In the genomic region with DNA sequence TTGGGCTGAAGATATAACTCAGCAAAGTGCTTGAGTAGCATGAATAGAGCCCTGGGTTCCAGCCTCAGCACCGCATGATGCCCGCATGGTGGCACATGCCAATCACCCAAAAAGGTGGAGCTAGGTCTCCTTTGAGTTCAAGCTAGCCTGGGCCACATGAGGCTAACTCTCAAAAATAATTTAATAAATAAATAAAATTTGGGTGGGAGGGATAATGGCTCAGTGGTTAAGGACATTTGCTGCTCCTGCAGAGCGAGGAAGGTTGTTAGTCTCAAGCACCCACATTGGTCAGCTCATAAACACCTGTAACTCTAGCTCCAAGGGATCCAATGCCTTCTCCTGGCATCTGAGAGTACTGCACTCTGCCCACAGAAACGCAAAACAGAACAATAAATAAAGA, we compare ENCODE assay signal across 14 mouse cellular contexts. TPM values are rescaled to one million over a fixed set of nuclear protein-coding genes. Genes with fewer than 3 reads are reported as not detected.
DNase-seq lines count a peak whose midpoint lies in the region; ATAC-seq and TF ChIP-seq lines count a peak whose summit lies in the region.
"Had no signal": no experiment of that assay in that cellular context is flagged by ENCODE, and none has a peak within 500 bp of the region (broad histone marks: within the 10 kb centered on the region; RNA-seq: fewer than 3 reads in every experiment).

No protein-coding gene starts in this region.

- no peaks in the 10 kb centered on the region for H3K27me3 ChIP-seq in lung, embryonic 14.5 days (ENCODE audit: insufficient read depth, low read length)
- no peaks in the 10 kb centered on the region for H3K27me3 ChIP-seq in forebrain, postnatal 0 days (ENCODE audit: insufficient read depth, low read length)
- 0 out of 2 replicates have a peak, but pooled peaks cover 5% of the 10 kb centered on the region for H3K27me3 ChIP-seq in limb, embryonic 10.5 days (ENCODE audit: low read depth, poor library complexity, severe bottlenecking)
- no peaks in the 10 kb centered on the region for H3K27me3 ChIP-seq in neural tube, embryonic 13.5 days

- WGBS in lung, embryonic 14.5 days, result 84% methylated on average over 4 of the region's 4 CpGs
- WGBS in forebrain, postnatal 0 days, result 79% methylated on average over 4 of the region's 4 CpGs
- 85% methylated on average over 4 of the region's 4 CpGs for WGBS in limb, embryonic 10.5 days
- 84% methylated on average over 4 of the region's 4 CpGs for WGBS in neural tube, embryonic 13.5 days

- peaks cover 23% of the 10 kb centered on the region for H3K36me3 ChIP-seq in lung, embryonic 14.5 days (ENCODE audit: insufficient read depth)
- H3K36me3 ChIP-seq in forebrain, postnatal 0 days (ENCODE audit: insufficient read depth), result peaks cover 24% of the 10 kb centered on the region
- H3K36me3 ChIP-seq in limb, embryonic 10.5 days, result peaks cover 30% of the 10 kb centered on the region
- peaks cover 29% of the 10 kb centered on the region for H3K36me3 ChIP-seq in neural tube, embryonic 13.5 days

- ATAC-seq in lung, embryonic 14.5 days (ENCODE audit: insufficient read depth), result no peak
- ATAC-seq in forebrain, postnatal 0 days, result no peak
- no peak for ATAC-seq in neural tube, embryonic 13.5 days (ENCODE audit: low read depth)
- ATAC-seq in megakaryocyte progenitor cell, adult 5-6 weeks (replicated peaks; ENCODE audit: poor library complexity), result no peak

- no peak for TF ChIP-seq CTCF in lung, embryonic 14.5 days (IDR thresholded peaks at IDR 0.05; ENCODE audit: low read depth)
- TF ChIP-seq CTCF in forebrain, postnatal 0 days (IDR thresholded peaks at IDR 0.05; ENCODE audit: low read depth), result peak; percentile 31; the same call in 1 of the 2 replicates

- DNase-seq in lung, embryonic 14.5 days, result no peak
- no peak for DNase-seq in lung, postnatal 4 days
- DNase-seq in forebrain, postnatal 0 days, result no peak
- no peak for DNase-seq in limb, embryonic 10.5 days (ENCODE audit: low spot score)
- DNase-seq in urinary bladder, postnatal 25 days (ENCODE audit: low spot score), result no peak
- DNase-seq: cerebellum, adult 9-10 months; heart, adult 18-20 months; heart, postnatal 14 days; kidney, adult 8-10 months; layer of hippocampus, adult 9-11 months; lung, adult 2 months had no signal

- H3K9ac ChIP-seq in lung, embryonic 14.5 days, result no peak overlapping the region
- H3K9ac ChIP-seq in forebrain, postnatal 0 days, result no peak overlapping the region
- H3K9ac ChIP-seq in neural tube, embryonic 13.5 days, result 0 out of 2 replicates have a peak overlapping the region, but pooled peaks have one; percentile 43

- no peak overlapping the region for H3K27ac ChIP-seq in lung, embryonic 14.5 days (ENCODE audit: low read depth)
- 0 out of 2 replicates have a peak overlapping the region, but pooled peaks have one; percentile 85 for H3K27ac ChIP-seq in forebrain, postnatal 0 days (ENCODE audit: low read depth, low read length)
- H3K27ac ChIP-seq in limb, embryonic 10.5 days, result no peak overlapping the region; the same call in 1 of the 2 replicates
- peak overlapping the region; percentile 77 for H3K27ac ChIP-seq in neural tube, embryonic 13.5 days (replicated peaks)

- H3K9me3 ChIP-seq in lung, embryonic 14.5 days (ENCODE audit: low read depth, low read length), result no peaks in the 10 kb centered on the region
- H3K9me3 ChIP-seq in forebrain, postnatal 0 days (ENCODE audit: low read length), result no peaks in the 10 kb centered on the region
- H3K9me3 ChIP-seq in limb, embryonic 10.5 days (replicated peaks), result no peaks in the 10 kb centered on the region
- H3K9me3 ChIP-seq in neural tube, embryonic 13.5 days, result no peaks in the 10 kb centered on the region

- H3K4me3 ChIP-seq in lung, embryonic 14.5 days (ENCODE audit: low read depth, low read length), result no peak overlapping the region
- H3K4me3 ChIP-seq in forebrain, postnatal 0 days (ENCODE audit: low read depth, low read length), result no peak overlapping the region
- H3K4me3 ChIP-seq in limb, embryonic 10.5 days, result peak overlapping the region; percentile 76; the same call in 1 of the 2 replicates
- peak overlapping the region; percentile 75; the same call in 1 of the 2 replicates for H3K4me3 ChIP-seq in neural tube, embryonic 13.5 days

- peaks cover 7% of the 10 kb centered on the region for H3K4me1 ChIP-seq in lung, embryonic 14.5 days (ENCODE audit: insufficient read depth)
- H3K4me1 ChIP-seq in forebrain, postnatal 0 days (ENCODE audit: insufficient read depth), result peaks cover 21% of the 10 kb centered on the region
- peaks cover 30% of the 10 kb centered on the region for H3K4me1 ChIP-seq in limb, embryonic 10.5 days
- peaks cover 43% of the 10 kb centered on the region for H3K4me1 ChIP-seq in neural tube, embryonic 13.5 days (replicated peaks)

- peak overlapping the region; percentile 79; the same call in 1 of the 2 replicates for H3K4me2 ChIP-seq in lung, embryonic 14.5 days
- peak overlapping the region; percentile 76; the same call in 1 of the 2 replicates for H3K4me2 ChIP-seq in forebrain, postnatal 0 days (ENCODE audit: low read depth)
- peak overlapping the region; percentile 62 for H3K4me2 ChIP-seq in neural tube, embryonic 13.5 days

RNA-seq across cellular contexts. Expression of a gene that starts 0.8 kb away (rescaled TPM):
- polyA plus RNA-seq in lung, embryonic 14.5 days (2014; fragmentation: Nextera tagmentation; extraction: Ambion mirVana), result 1.4 and 1.5 TPM in 2 replicates
- 5.7 and 6.0 TPM in 2 replicates for total RNA-seq in forebrain, postnatal 0 days (2014; rRNA removed)
- polyA plus RNA-seq in forebrain, postnatal 0 days (2015; fragmentation: Nextera tagmentation; extraction: Ambion mirVana), result 5.5 and 6.4 TPM in 2 replicates
- 2.0 TPM in 2 replicates for polyA plus RNA-seq in limb, embryonic 10.5 days (2016; fragmentation: Nextera tagmentation; extraction: Ambion mirVana)
- 3.2 and 3.8 TPM in 2 replicates for polyA plus RNA-seq in neural tube, embryonic 13.5 days (2015; fragmentation: Nextera tagmentation; extraction: Ambion mirVana)
- total RNA-seq in megakaryocyte progenitor cell, adult 5-6 weeks (2015), result not detected in 2 replicates
- not detected in 2 replicates for total RNA-seq in megakaryocyte progenitor cell, adult 5-6 weeks (2017)

RNA-seq across cellular contexts. Expression of a gene that starts 1.0 kb away (rescaled TPM):
- 94.4 and 107 TPM in 2 replicates for polyA plus RNA-seq in lung, embryonic 14.5 days (2014; fragmentation: Nextera tagmentation; extraction: Ambion mirVana)
- total RNA-seq in forebrain, postnatal 0 days (2014; rRNA removed), result 83.2 and 86.5 TPM in 2 replicates
- 48.9 and 67.4 TPM in 2 replicates for polyA plus RNA-seq in forebrain, postnatal 0 days (2015; fragmentation: Nextera tagmentation; extraction: Ambion mirVana)
- 111 and 113 TPM in 2 replicates for polyA plus RNA-seq in limb, embryonic 10.5 days (2016; fragmentation: Nextera tagmentation; extraction: Ambion mirVana)
- polyA plus RNA-seq in neural tube, embryonic 13.5 days (2015; fragmentation: Nextera tagmentation; extraction: Ambion mirVana), result 101 and 108 TPM in 2 replicates
- 50.3 and 51.2 TPM in 2 replicates for total RNA-seq in megakaryocyte progenitor cell, adult 5-6 weeks (2015)
- total RNA-seq in megakaryocyte progenitor cell, adult 5-6 weeks (2017), result 136 and 146 TPM in 2 replicates

RNA-seq across cellular contexts. Expression of a gene that starts 12.4 kb away (rescaled TPM):
- 3.8 and 5.5 TPM in 2 replicates for polyA plus RNA-seq in lung, embryonic 14.5 days (2014; fragmentation: Nextera tagmentation; extraction: Ambion mirVana)
- 0.24 and 2.1 TPM in 2 replicates for total RNA-seq in forebrain, postnatal 0 days (2014; rRNA removed)
- polyA plus RNA-seq in forebrain, postnatal 0 days (2015; fragmentation: Nextera tagmentation; extraction: Ambion mirVana), result 1.0 and 1.2 TPM in 2 replicates
- polyA plus RNA-seq in limb, embryonic 10.5 days (2016; fragmentation: Nextera tagmentation; extraction: Ambion mirVana), result 5.1 and 5.7 TPM in 2 replicates
- 1.7 and 1.9 TPM in 2 replicates for polyA plus RNA-seq in neural tube, embryonic 13.5 days (2015; fragmentation: Nextera tagmentation; extraction: Ambion mirVana)
- total RNA-seq in megakaryocyte progenitor cell, adult 5-6 weeks (2015), result not detected in 2 replicates
- total RNA-seq in megakaryocyte progenitor cell, adult 5-6 weeks (2017), result not detected in 2 replicates
- total RNA-seq: CH12.LX had no signal

RNA-seq across cellular contexts. Expression of a gene that starts 38.3 kb away (rescaled TPM):
- polyA plus RNA-seq in lung, embryonic 14.5 days (2014; fragmentation: Nextera tagmentation; extraction: Ambion mirVana), result 5.3 and 6.4 TPM in 2 replicates
- 0.24 and 1.0 TPM in 2 replicates for total RNA-seq in forebrain, postnatal 0 days (2014; rRNA removed)
- 2.2 and 2.4 TPM in 2 replicates for polyA plus RNA-seq in forebrain, postnatal 0 days (2015; fragmentation: Nextera tagmentation; extraction: Ambion mirVana)
- 7.6 and 8.2 TPM in 2 replicates for polyA plus RNA-seq in limb, embryonic 10.5 days (2016; fragmentation: Nextera tagmentation; extraction: Ambion mirVana)
- 2.1 and 2.8 TPM in 2 replicates for polyA plus RNA-seq in neural tube, embryonic 13.5 days (2015; fragmentation: Nextera tagmentation; extraction: Ambion mirVana)
- 3.0 and 6.0 TPM in 2 replicates for total RNA-seq in megakaryocyte progenitor cell, adult 5-6 weeks (2015)
- 3.8 and 5.0 TPM in 2 replicates for total RNA-seq in megakaryocyte progenitor cell, adult 5-6 weeks (2017)

RNA-seq across cellular contexts. Expression of a gene that starts 46.1 kb away (rescaled TPM):
- 10.2 and 12.2 TPM in 2 replicates for polyA plus RNA-seq in lung, embryonic 14.5 days (2014; fragmentation: Nextera tagmentation; extraction: Ambion mirVana)
- 28.2 and 37.7 TPM in 2 replicates for total RNA-seq in forebrain, postnatal 0 days (2014; rRNA removed)
- 7.0 and 7.3 TPM in 2 replicates for polyA plus RNA-seq in forebrain, postnatal 0 days (2015; fragmentation: Nextera tagmentation; extraction: Ambion mirVana)
- 7.3 and 8.2 TPM in 2 replicates for polyA plus RNA-seq in limb, embryonic 10.5 days (2016; fragmentation: Nextera tagmentation; extraction: Ambion mirVana)
- polyA plus RNA-seq in neural tube, embryonic 13.5 days (2015; fragmentation: Nextera tagmentation; extraction: Ambion mirVana), result 8.8 and 10.7 TPM in 2 replicates
- total RNA-seq in megakaryocyte progenitor cell, adult 5-6 weeks (2015), result 8.1 and 9.0 TPM in 2 replicates
- 4.1 and 5.8 TPM in 2 replicates for total RNA-seq in megakaryocyte progenitor cell, adult 5-6 weeks (2017)

Comparison
In these comparisons a context has a peak if more than half of its experiments do, and no peak if none do; other contexts are left out.
1. H3K27ac ChIP-seq: peak in forebrain, postnatal 0 days (single experiment) and neural tube, embryonic 13.5 days (single experiment); none in lung, embryonic 14.5 days (single experiment) and limb, embryonic 10.5 days (single experiment).
2. H3K4me3 ChIP-seq: peak in limb, embryonic 10.5 days (single experiment) and neural tube, embryonic 13.5 days (single experiment); none in lung, embryonic 14.5 days (single experiment) and forebrain, postnatal 0 days (single experiment).
3. Peak in every context shown above with its lines, with median percentiles within 50 percentile points of each other: H3K4me2 ChIP-seq.